In genomic region chr12:99642131-99642895, GRCm38 (mm10) we compare ENCODE assay signal across 14 mouse cellular contexts.
DNase-seq lines count a peak whose midpoint lies in the region; ATAC-seq and TF ChIP-seq lines count a peak whose summit lies in the region.
"Had no signal": no experiment of that assay in that cellular context is flagged by ENCODE, and none has a peak within 500 bp of the region (broad histone marks: within the 10 kb centered on the region; RNA-seq: fewer than 3 reads in every experiment).

No protein-coding gene starts in this region.

- peaks cover 24% of the 10 kb centered on the region for H3K36me3 ChIP-seq in megakaryocyte, embryonic 14.5 days (replicated peaks; ENCODE audit: low read length)
- H3K36me3 ChIP-seq in embryonic facial prominence, embryonic 14.5 days (ENCODE audit: control insufficient read depth, insufficient read depth, low read length), result no peaks in the 10 kb centered on the region
- no peaks in the 10 kb centered on the region for H3K36me3 ChIP-seq in stomach, postnatal 0 days (ENCODE audit: control insufficient read depth, insufficient read depth, low read length)
- H3K36me3 ChIP-seq: kidney, embryonic 15.5 days; liver, embryonic 13.5 days had no signal

- no peak overlapping the region for H3K9ac ChIP-seq in embryonic facial prominence, embryonic 14.5 days (ENCODE audit: low read depth, low read length)
- H3K9ac ChIP-seq in stomach, postnatal 0 days (ENCODE audit: low read length), result no peak overlapping the region
- H3K9ac ChIP-seq: kidney, embryonic 15.5 days; liver, embryonic 13.5 days had no signal

- peak; percentile 26 for DNase-seq in CD4-positive, CD25-positive, alpha-beta regulatory T cell, adult 2 months (ENCODE audit: low read depth, low spot score)
- DNase-seq in embryonic facial prominence, embryonic 14.5 days (ENCODE audit: low spot score), result peak; percentile 87
- peak; percentile 7 for DNase-seq in stomach, postnatal 0 days (ENCODE audit: low spot score)
- DNase-seq in left cerebral cortex, postnatal 14 days (ENCODE audit: low spot score in 2 of 2), result no peak
- no peak for DNase-seq in cerebellum, adult 8-10 months
- DNase-seq: cerebellum, adult 9-10 months; liver, embryonic 13.5 days; lung, postnatal 10 days had no signal

- intact Hi-C loops in left cerebral cortex, postnatal 14 days (cut with DNase I), result no loop called here

- TF ChIP-seq CTCF in stomach, postnatal 0 days (IDR thresholded peaks at IDR 0.05; ENCODE audit: low read depth), result no peak

- no peak overlapping the region for H3K27ac ChIP-seq in embryonic facial prominence, embryonic 14.5 days (replicated peaks; ENCODE audit: low read depth, low read length)
- H3K27ac ChIP-seq in stomach, postnatal 0 days (replicated peaks), result no peak overlapping the region
- H3K27ac ChIP-seq: hindbrain, postnatal 0 days; kidney, embryonic 15.5 days; liver, embryonic 13.5 days had no signal

- 52% methylated on average over 7 of the region's 7 CpGs for WGBS in embryonic facial prominence, embryonic 14.5 days
- 75% methylated on average over 7 of the region's 7 CpGs for WGBS in stomach, postnatal 0 days

- ATAC-seq in CD4-positive, CD25-positive, alpha-beta regulatory T cell, adult 4 months, result no peak
- ATAC-seq in megakaryocyte, adult 5-6 weeks (ENCODE audit: poor library complexity, severe bottlenecking), result no peak
- ATAC-seq in embryonic facial prominence, embryonic 14.5 days (ENCODE audit: low read depth), result peak; percentile 38; the same call in 1 of the 2 replicates
- no peak for ATAC-seq in stomach, postnatal 0 days (ENCODE audit: low FRiP score, low TSS enrichment)
- ATAC-seq: hindbrain, postnatal 0 days; midbrain, embryonic 16.5 days had no signal

- H3K4me1 ChIP-seq in megakaryocyte, embryonic 14.5 days, result peaks cover 46% of the 10 kb centered on the region
- H3K4me1 ChIP-seq in embryonic facial prominence, embryonic 14.5 days (ENCODE audit: control insufficient read depth, insufficient read depth, low read length), result peaks cover 18% of the 10 kb centered on the region
- no peaks in the 10 kb centered on the region for H3K4me1 ChIP-seq in stomach, postnatal 0 days (replicated peaks; ENCODE audit: control insufficient read depth, insufficient read depth)
- H3K4me1 ChIP-seq: liver, embryonic 13.5 days had no signal

- H3K27me3 ChIP-seq in megakaryocyte, embryonic 14.5 days (replicated peaks), result no peaks in the 10 kb centered on the region
- H3K27me3 ChIP-seq in embryonic facial prominence, embryonic 14.5 days (replicated peaks; ENCODE audit: control insufficient read depth, insufficient read depth, low read length), result no peaks in the 10 kb centered on the region
- H3K27me3 ChIP-seq in stomach, postnatal 0 days (ENCODE audit: control insufficient read depth, insufficient read depth, low read length), result no peaks in the 10 kb centered on the region
- H3K27me3 ChIP-seq: liver, embryonic 13.5 days had no signal

- no peak for TF ChIP-seq EP300 in stomach, postnatal 0 days (optimal IDR thresholded peaks at IDR 0.05)

- H3K4me3 ChIP-seq in megakaryocyte, embryonic 14.5 days (replicated peaks), result peak overlapping the region; percentile 69
- H3K4me3 ChIP-seq in embryonic facial prominence, embryonic 14.5 days (ENCODE audit: low read depth, low read length), result no peak overlapping the region
- no peak overlapping the region for H3K4me3 ChIP-seq in stomach, postnatal 0 days (ENCODE audit: low read depth, low read length)
- H3K4me3 ChIP-seq: kidney, embryonic 15.5 days; liver, embryonic 13.5 days had no signal

- H3K9me3 ChIP-seq in megakaryocyte, embryonic 14.5 days, result peaks cover 62% of the 10 kb centered on the region
- H3K9me3 ChIP-seq in embryonic facial prominence, embryonic 14.5 days (ENCODE audit: control insufficient read depth, low read length), result peaks cover 43% of the 10 kb centered on the region
- H3K9me3 ChIP-seq in stomach, postnatal 0 days (ENCODE audit: control insufficient read depth, low read length), result peaks cover 6% of the 10 kb centered on the region; the same call in 1 of the 2 replicates

- no peak overlapping the region for H3K4me2 ChIP-seq in embryonic facial prominence, embryonic 14.5 days (ENCODE audit: low read depth, low read length)
- no peak overlapping the region for H3K4me2 ChIP-seq in stomach, postnatal 0 days (replicated peaks; ENCODE audit: low read depth)

Comparison
In these comparisons a context has a peak if more than half of its experiments do, and no peak if none do; other contexts are left out.
1. DNase-seq: peak in CD4-positive, CD25-positive, alpha-beta regulatory T cell, adult 2 months (single experiment), embryonic facial prominence, embryonic 14.5 days (single experiment) and stomach, postnatal 0 days (single experiment); none in left cerebral cortex, postnatal 14 days (0 of 2) and cerebellum, adult 8-10 months (single experiment).